Mouse (Mus musculus) heart, embryonic 16.5 days (tissue): ENCODE results near the gene Rad54l2. TPM values are rescaled to one million over a fixed set of nuclear protein-coding genes. Genes with fewer than 3 reads are reported as not detected.

ENCODE experiments used
- ATAC-seq: fragments of 200-750 bp; cut with Nextera tagmentation; replicated peaks from 2 replicates; pipeline ENCODE4 v1.8.0; 2017; ENCODE audit warnings: moderate number of reproducible peaks; ENCODE audit not compliant: insufficient read depth, low FRiP score; ENCODE audit errors: extremely low read depth
- H3K27ac ChIP-seq: fragments of 300-500 bp; sonication (generic); 2 replicates; pipeline ENCODE4 v1.5.1; 2014; ENCODE audit warnings: mild to moderate bottlenecking, low read length, control low read depth, moderate library complexity
- H3K27me3 ChIP-seq: fragments of 300-500 bp; sonication (generic); 2 replicates; pipeline ENCODE4 v1.6.1; 2014; ENCODE audit warnings: low read length, mixed read lengths; ENCODE audit not compliant: control insufficient read depth, insufficient read depth
- H3K36me3 ChIP-seq: fragments of 300-500 bp; sonication (generic); 2 replicates; pipeline ENCODE4 v1.6.1; 2014; ENCODE audit not compliant: control insufficient read depth, insufficient read depth
- H3K4me1 ChIP-seq: fragments of 300-500 bp; sonication (generic); 2 replicates; pipeline ENCODE4 v1.6.1; 2014; ENCODE audit warnings: low read length, mixed read lengths; ENCODE audit not compliant: control insufficient read depth, insufficient read depth
- H3K4me2 ChIP-seq: fragments of 300-500 bp; sonication (generic); 2 replicates; pipeline ENCODE4 v1.6.1; 2014; ENCODE audit warnings: low read depth, mild to moderate bottlenecking, control low read depth, low read length
- H3K4me3 ChIP-seq: fragments of 300-500 bp; sonication (generic); 2 replicates; pipeline ENCODE4 v1.5.1; 2014; ENCODE audit warnings: mild to moderate bottlenecking, control low read depth, low read length
- H3K9ac ChIP-seq: fragments of 300-500 bp; sonication (generic); 2 replicates; pipeline ENCODE4 v1.6.1; 2014; ENCODE audit warnings: low read length, control low read depth
- H3K9me3 ChIP-seq: fragments of 300-500 bp; sonication (generic); replicated peaks from 2 replicates; pipeline ENCODE4 v1.6.1; 2016; ENCODE audit warnings: low read length; ENCODE audit not compliant: control insufficient read depth
- WGBS: fragments of 180-500 bp; shearing (Covaris S2); extraction: QIAGEN DNeasy Blood & Tissue Kit; methylation state at CpG from one replicate; pipeline ENCODE4 v1.1.7; 2014; 5-methylcytosine and 5-hydroxymethylcytosine counted together
- polyA plus RNA-seq: library from polyadenylated mRNA; unstranded; fragments of >200 nt; fragmentation: Nextera tagmentation; extraction: Ambion mirVana; gene quantifications from 2 replicates; pipeline ENCODE4 v1.2.1, GENCODE M21; 2015

Rad54l2 gene
- polyA plus RNA-seq, 1 experiment from 2014 or later = 3.8 TPM

GRCm38 (mm10) chr9:106770216-106770615 is 18.8 kb downstream of the Rad54l2 start:
- no peaks in the 10 kb centered on the region for H3K36me3 ChIP-seq
- H3K4me2 ChIP-seq = no peak overlapping the region

GRCm38 (mm10) chr9:106769781-106770180 is 19.2 kb downstream of the Rad54l2 start:
- H3K27me3 ChIP-seq = no peaks in the 10 kb centered on the region
- H3K27ac ChIP-seq = no peak overlapping the region
- no peak overlapping the region for H3K9ac ChIP-seq
- no peaks in the 10 kb centered on the region for H3K9me3 ChIP-seq
- no peak for ATAC-seq
- H3K4me3 ChIP-seq = no peak overlapping the region
- H3K36me3 ChIP-seq = no peaks in the 10 kb centered on the region
- no peak overlapping the region for H3K4me2 ChIP-seq
- H3K4me1 ChIP-seq = 0 out of 2 replicates have a peak, but pooled peaks cover 3% of the 10 kb centered on the region
- WGBS = 93% methylated on average over 5 of the region's 5 CpGs

More at GRCm38 (mm10) chr9:106770216-106770615, 18.8 kb downstream of the Rad54l2 start:
- no peak overlapping the region for H3K4me3 ChIP-seq
- ATAC-seq = no peak
- 0 out of 2 replicates have a peak, but pooled peaks cover 3% of the 10 kb centered on the region for H3K4me1 ChIP-seq
- no peak overlapping the region for H3K27ac ChIP-seq
- no peaks in the 10 kb centered on the region for H3K9me3 ChIP-seq
- 53% methylated on average over 3 of the region's 3 CpGs for WGBS
- no peaks in the 10 kb centered on the region for H3K27me3 ChIP-seq
- H3K9ac ChIP-seq = no peak overlapping the region

GRCm38 (mm10) chr9:106756421-106756820 is 32.6 kb downstream of the Rad54l2 start:
- WGBS = 87% methylated on average over 9 of the region's 9 CpGs
- H3K4me3 ChIP-seq = no peak overlapping the region
- no peak overlapping the region for H3K9ac ChIP-seq
- no peaks in the 10 kb centered on the region for H3K27me3 ChIP-seq
- peaks cover 4% of the 10 kb centered on the region; the same call in 1 of the 2 replicates for H3K36me3 ChIP-seq
- no peak for ATAC-seq
- no peaks in the 10 kb centered on the region for H3K4me1 ChIP-seq
- H3K9me3 ChIP-seq = no peaks in the 10 kb centered on the region
- no peak overlapping the region for H3K27ac ChIP-seq
- no peak overlapping the region for H3K4me2 ChIP-seq

DNA sequence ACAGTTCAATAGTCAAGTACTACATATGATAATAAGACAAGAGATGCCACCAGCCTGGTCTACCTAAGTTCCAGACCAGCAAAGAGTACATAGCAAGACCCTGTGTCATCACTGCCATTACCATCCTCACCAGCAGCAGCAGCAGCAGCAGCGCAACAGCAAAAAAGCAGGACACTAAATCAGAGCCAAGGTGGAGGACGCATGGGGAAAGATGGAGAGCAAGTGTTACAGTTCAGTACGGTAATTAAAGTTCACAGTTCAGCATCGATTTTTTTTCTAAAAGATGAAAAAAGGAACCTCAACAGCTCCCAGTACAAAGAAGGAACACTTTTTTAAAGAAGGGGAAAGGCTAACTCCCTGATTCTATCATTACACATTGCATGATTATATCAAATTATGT is 33.2 kb downstream of the Rad54l2 start:
- Histone ChIP-seq H3K9me3 (no peaks in the 10 kb centered on the region), H3K27ac (no peak overlapping the region), H3K9ac (no peak overlapping the region), H3K27me3 (no peaks in the 10 kb centered on the region), H3K4me2 (no peak overlapping the region), H3K36me3 (peaks cover 4% of the 10 kb centered on the region; the same call in 1 of the 2 replicates), H3K4me1 (no peaks in the 10 kb centered on the region), H3K4me3 (no peak overlapping the region)
- ATAC-seq = no peak
- WGBS = 91% methylated on average over 4 of the region's 4 CpGs

DNA sequence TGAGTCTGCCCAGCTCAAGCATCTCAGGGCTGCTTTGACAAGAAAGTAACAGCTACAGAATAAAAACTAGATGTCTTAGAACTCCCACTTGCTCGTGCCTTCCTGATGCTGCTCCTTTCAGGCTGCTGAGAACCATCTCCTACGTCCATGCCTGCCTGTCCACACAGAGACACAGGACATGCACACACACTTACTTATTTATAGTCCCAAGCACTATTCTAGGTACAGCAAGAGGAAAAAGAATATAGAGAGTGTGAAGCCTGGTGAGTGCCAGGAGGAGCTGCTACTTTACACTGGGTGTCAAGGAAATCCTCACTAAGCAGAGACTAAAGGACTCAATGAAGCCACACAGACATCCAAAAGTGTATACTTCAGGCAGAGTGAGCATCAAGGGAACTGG is 34.7 kb downstream of the Rad54l2 start:
- no peaks in the 10 kb centered on the region for H3K36me3 ChIP-seq
- ATAC-seq = no peak
- H3K4me1 ChIP-seq = no peaks in the 10 kb centered on the region
- H3K4me3 ChIP-seq = no peak overlapping the region
- 52% methylated on average over 2 of the region's 2 CpGs for WGBS
- no peak overlapping the region for H3K27ac ChIP-seq
- H3K4me2 ChIP-seq = no peak overlapping the region
- no peak overlapping the region for H3K9ac ChIP-seq
- no peaks in the 10 kb centered on the region for H3K9me3 ChIP-seq
- no peaks in the 10 kb centered on the region for H3K27me3 ChIP-seq

DNA sequence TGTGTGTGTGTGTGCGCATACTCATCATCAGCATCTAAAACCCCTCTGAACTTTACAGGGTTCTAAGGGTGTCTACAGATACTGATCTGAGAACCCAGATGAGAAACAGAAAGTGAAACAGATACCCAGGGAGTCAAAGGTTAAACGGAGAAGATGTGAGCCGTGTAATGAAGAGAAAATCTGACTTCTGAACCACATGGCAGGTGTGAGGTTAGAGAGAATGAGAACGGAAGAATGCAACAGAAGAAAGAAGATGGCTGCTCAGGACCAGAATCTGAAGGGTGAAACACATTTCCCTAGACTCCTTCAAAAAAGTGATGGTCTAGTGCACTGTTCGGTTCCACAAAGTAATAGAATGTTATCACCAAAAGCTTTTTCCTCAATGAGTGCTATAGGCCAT is 36.9 kb downstream of the Rad54l2 start:
- no peaks in the 10 kb centered on the region for H3K9me3 ChIP-seq
- 90% methylated on average over 5 of the region's 5 CpGs for WGBS
- no peak for ATAC-seq
- H3K4me2 ChIP-seq = no peak overlapping the region
- no peaks in the 10 kb centered on the region for H3K27me3 ChIP-seq
- H3K4me1 ChIP-seq = no peaks in the 10 kb centered on the region
- no peak overlapping the region for H3K4me3 ChIP-seq
- H3K27ac ChIP-seq = no peak overlapping the region
- no peaks in the 10 kb centered on the region for H3K36me3 ChIP-seq
- no peak overlapping the region for H3K9ac ChIP-seq

DNA sequence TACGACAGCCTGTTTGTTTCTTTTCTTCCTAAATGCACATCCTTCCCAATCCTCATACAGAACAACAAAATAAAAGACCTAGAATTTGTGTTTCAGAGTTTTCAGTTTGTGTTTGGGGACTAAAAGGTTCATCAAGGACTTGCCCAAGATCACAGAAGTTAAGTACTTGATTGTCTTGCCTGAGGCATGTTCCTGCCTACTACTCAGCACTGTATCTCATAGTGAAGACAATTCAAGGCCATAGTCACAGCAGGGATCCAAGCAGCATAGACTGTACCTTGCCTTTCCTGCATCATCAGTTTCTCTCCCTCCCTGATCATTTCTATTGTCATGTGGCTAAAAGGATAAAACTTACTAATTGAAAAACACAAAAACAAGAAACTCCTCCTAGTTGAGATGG is 49.0 kb downstream of the Rad54l2 start:
- H3K4me1 ChIP-seq = peaks cover 2% of the 10 kb centered on the region; the same call in 1 of the 2 replicates
- H3K27me3 ChIP-seq = no peaks in the 10 kb centered on the region
- 0 out of 2 replicates have a peak, but pooled peaks cover 2% of the 10 kb centered on the region for H3K9me3 ChIP-seq
- H3K36me3 ChIP-seq = no peaks in the 10 kb centered on the region
- H3K27ac ChIP-seq = no peak overlapping the region
- ATAC-seq = no peak
- no peak overlapping the region for H3K4me3 ChIP-seq
- WGBS = 93% methylated on average over 1 of the region's 1 CpGs
- H3K4me2 ChIP-seq = no peak overlapping the region
- no peak overlapping the region for H3K9ac ChIP-seq

DNA sequence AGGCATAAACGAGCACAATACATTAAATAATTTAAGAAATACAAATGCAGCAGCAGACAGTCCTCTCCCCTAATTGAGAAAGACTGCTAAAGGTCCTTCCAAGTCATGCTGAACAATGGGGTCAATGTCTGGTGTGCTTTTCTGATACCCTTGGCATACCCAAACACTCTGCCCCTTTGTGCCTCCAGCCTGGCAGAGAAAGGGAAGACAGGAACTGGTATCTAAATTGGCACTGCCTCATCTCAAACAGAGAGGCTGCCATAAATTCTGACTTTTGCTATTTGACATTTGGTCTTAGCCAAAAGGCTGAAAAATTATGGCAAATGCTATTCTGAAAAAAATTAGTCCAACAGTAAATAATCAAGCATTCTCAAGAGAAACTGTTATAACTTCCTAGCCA is 49.9 kb downstream of the Rad54l2 start:
- Histone ChIP-seq H3K4me1 (peaks cover 2% of the 10 kb centered on the region; the same call in 1 of the 2 replicates), H3K27ac (no peak overlapping the region), H3K9ac (no peak overlapping the region), H3K27me3 (no peaks in the 10 kb centered on the region), H3K36me3 (no peaks in the 10 kb centered on the region), H3K9me3 (0 out of 2 replicates have a peak, but pooled peaks cover 2% of the 10 kb centered on the region), H3K4me2 (no peak overlapping the region), H3K4me3 (no peak overlapping the region)
- no peak for ATAC-seq
- 93% methylated on average over 1 of the region's 1 CpGs for WGBS

DNA sequence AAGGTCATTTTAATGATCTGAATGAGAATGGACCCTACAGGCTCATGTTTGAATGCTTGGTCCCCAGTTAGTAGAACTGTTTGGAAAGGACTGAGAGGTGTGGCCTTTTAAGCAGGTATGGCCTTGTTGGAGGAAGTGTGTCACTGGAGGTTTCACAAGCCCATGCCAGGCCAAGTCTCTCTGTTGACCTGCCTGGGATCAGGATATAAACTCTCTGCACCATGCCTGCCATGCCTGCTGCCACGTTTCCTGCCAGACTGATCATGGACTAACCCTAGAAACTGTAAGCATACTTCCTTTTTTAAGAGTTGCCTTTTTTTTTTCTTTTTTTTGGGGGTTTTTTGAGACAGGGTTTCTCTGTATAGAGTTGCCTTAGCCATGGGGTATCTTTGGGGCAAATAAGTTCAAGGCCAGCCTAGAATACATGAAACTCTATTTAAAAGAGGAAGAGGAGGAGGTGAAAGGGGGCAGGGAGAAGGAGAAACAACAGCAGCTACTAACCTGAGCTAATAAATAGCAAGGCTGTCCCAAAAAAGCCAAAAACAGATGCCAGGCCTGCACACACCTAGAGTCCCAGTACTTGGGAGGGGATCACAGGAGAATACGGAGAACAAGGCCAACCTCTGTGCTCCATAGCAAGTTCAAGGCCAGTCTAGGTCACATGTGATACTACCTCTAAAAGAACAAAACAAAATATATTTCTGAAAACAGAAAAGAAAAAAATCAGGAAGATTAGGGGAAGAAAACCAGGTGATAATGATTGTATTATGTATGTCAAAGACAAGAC is 50.6 kb downstream of the Rad54l2 start:
- Histone ChIP-seq H3K27ac (no peak overlapping the region), H3K9me3 (0 out of 2 replicates have a peak, but pooled peaks cover 2% of the 10 kb centered on the region), H3K4me1 (peaks cover 2% of the 10 kb centered on the region; the same call in 1 of the 2 replicates), H3K36me3 (no peaks in the 10 kb centered on the region), H3K4me3 (no peak overlapping the region), H3K27me3 (no peaks in the 10 kb centered on the region), H3K4me2 (no peak overlapping the region), H3K9ac (no peak overlapping the region)
- ATAC-seq = no peak
- WGBS = 89% methylated on average over 2 of the region's 2 CpGs
